Mouse (Mus musculus): Measurements from ENCODE around the gene Evi5.

- no peak for TF ChIP-seq CTCF (IDR thresholded peaks at IDR 0.05; ENCODE audit: control insufficient read depth, insufficient read depth, insufficient replicate concordance, low read depth, low read length)
- no peak for TF ChIP-seq POLR2A (IDR thresholded peaks at IDR 0.05; ENCODE audit: control insufficient read depth, low read depth, low read length)
Observed at GRCm38 (mm10) chr5:107910084-107910616, 35.2 kb upstream of the Evi5 start.
